Mouse (Mus musculus): ENCODE measurements around the gene Lypd5.

DNA sequence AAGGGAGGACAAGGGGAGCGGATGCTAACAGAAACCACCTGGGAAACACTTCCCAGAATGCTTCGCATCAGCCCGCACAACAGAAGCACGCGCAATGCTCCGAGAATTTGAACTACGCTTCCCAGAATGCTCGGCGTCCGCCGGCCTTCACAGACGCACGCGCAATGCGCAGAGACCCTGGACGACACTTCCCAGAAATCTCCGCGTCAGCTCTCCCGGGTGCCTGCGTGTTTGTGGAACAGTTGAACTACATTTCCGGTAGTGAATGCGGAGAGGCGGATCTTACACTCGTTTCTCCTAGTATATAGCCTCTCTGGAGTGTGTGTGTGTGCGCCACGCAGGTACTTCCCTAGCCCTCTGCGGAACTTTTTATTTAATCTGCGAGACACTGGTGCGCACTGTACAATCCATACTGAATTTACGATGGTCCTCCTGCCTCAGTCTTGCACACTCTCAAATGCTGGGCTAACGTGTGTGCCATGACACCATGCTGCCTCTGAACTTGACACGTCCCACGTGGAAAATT, 32.4 kb upstream of the Lypd5 start, which contains the start of gene Zfp94:
- no peak for TF ChIP-seq CTCF (IDR thresholded peaks at IDR 0.05; ENCODE audit: low read depth, low read length)
- TF ChIP-seq POLR2A (IDR thresholded peaks at IDR 0.05; ENCODE audit: extremely low read depth, insufficient read depth, low read length) = peak; percentile 44; the same call in 1 of the 2 replicates
